Mouse (Mus musculus) T-cell, adult 2 months (primary cell): ENCODE data around the gene Mtus2.

Source experiments
- DNase-seq: peaks from one replicate; pipeline ENCODE4 v3.0.0; 2022; ENCODE audit warnings: low spot score

Gene Mtus2

GRCm38 (mm10) chr5:147957592-147958271, 612 bp downstream of the Mtus2 start:
- no peak for DNase-seq

GRCm38 (mm10) chr5:147958552-147958951, 1.4 kb downstream of the Mtus2 start:
- DNase-seq, result no peak

- no peak for DNase-seq
Observed at GRCm38 (mm10) chr5:147959088-147959487, 2.0 kb downstream of the Mtus2 start.

- DNase-seq, result no peak
Observed at GRCm38 (mm10) chr5:147960793-147961192, 3.7 kb downstream of the Mtus2 start.

GRCm38 (mm10) chr5:147963820-147964580, 6.9 kb downstream of the Mtus2 start:
- DNase-seq, result no peak

- no peak for DNase-seq
Observed at GRCm38 (mm10) chr5:147964776-147965175, 7.7 kb downstream of the Mtus2 start.

- no peak for DNase-seq
Observed at GRCm38 (mm10) chr5:147966646-147967045, 9.5 kb downstream of the Mtus2 start.

- DNase-seq, result no peak
Observed at GRCm38 (mm10) chr5:147969566-147969965, 12.4 kb downstream of the Mtus2 start.

GRCm38 (mm10) chr5:147976001-147976400, 18.9 kb downstream of the Mtus2 start:
- DNase-seq, result no peak

GRCm38 (mm10) chr5:147980606-147981005, 23.5 kb downstream of the Mtus2 start:
- no peak for DNase-seq

GRCm38 (mm10) chr5:147990289-147990688, 33.2 kb downstream of the Mtus2 start:
- DNase-seq, result no peak

- no peak for DNase-seq
Observed at GRCm38 (mm10) chr5:147990775-147991174, 33.7 kb downstream of the Mtus2 start.

GRCm38 (mm10) chr5:147992581-147993378, 35.7 kb downstream of the Mtus2 start:
- no peak for DNase-seq

- no peak for DNase-seq
Observed at GRCm38 (mm10) chr5:148005263-148005662, 48.1 kb downstream of the Mtus2 start.

GRCm38 (mm10) chr5:148012156-148012555, 55.0 kb downstream of the Mtus2 start:
- no peak for DNase-seq

GRCm38 (mm10) chr5:148014133-148014854, 57.2 kb downstream of the Mtus2 start:
- no peak for DNase-seq

GRCm38 (mm10) chr5:148015383-148015782, 58.3 kb downstream of the Mtus2 start:
- DNase-seq, result no peak

GRCm38 (mm10) chr5:148017371-148017770, 60.3 kb downstream of the Mtus2 start:
- no peak for DNase-seq

GRCm38 (mm10) chr5:148022784-148023183, 65.7 kb downstream of the Mtus2 start:
- no peak for DNase-seq

- DNase-seq, result no peak
Observed at GRCm38 (mm10) chr5:148026401-148027349, 69.6 kb downstream of the Mtus2 start.

- no peak for DNase-seq
Observed at GRCm38 (mm10) chr5:148027985-148028384, 70.9 kb downstream of the Mtus2 start.
